Mouse (Mus musculus) forebrain, postnatal 0 days (tissue): Measurements from ENCODE around the gene Ubap2l. TPM values are rescaled to one million over a fixed set of nuclear protein-coding genes. Genes with fewer than 3 reads are reported as not detected.

ENCODE experiments used
- ATAC-seq: fragments of 200-750 bp; cut with Nextera tagmentation; 2 replicates; pipeline ENCODE4 v1.8.0; 2017; ENCODE audit warnings: mild to moderate bottlenecking, moderate library complexity
- DNase-seq: peaks from one replicate; pipeline ENCODE4 v3.0.0-alpha.2; 2015
- H3K27ac ChIP-seq: fragments of 300-500 bp; sonication (generic); 2 replicates; pipeline ENCODE4 v1.5.1; 2014; ENCODE audit warnings: low read depth, mild to moderate bottlenecking, antibody characterized with exemption, low read length, moderate library complexity, mixed read lengths
- H3K27me3 ChIP-seq: fragments of 300-500 bp; sonication (generic); 2 replicates; pipeline ENCODE4 v1.6.1; 2014; ENCODE audit warnings: mild to moderate bottlenecking, low read length, mixed read lengths; ENCODE audit not compliant: insufficient read depth
- H3K36me3 ChIP-seq: fragments of 300-500 bp; sonication (generic); 2 replicates; pipeline ENCODE4 v1.6.1; 2014; ENCODE audit warnings: mild to moderate bottlenecking, moderate library complexity; ENCODE audit not compliant: insufficient read depth
- H3K4me1 ChIP-seq: fragments of 300-500 bp; sonication (generic); 2 replicates; pipeline ENCODE4 v1.6.1; 2014; ENCODE audit warnings: antibody characterized with exemption; ENCODE audit not compliant: insufficient read depth
- H3K4me2 ChIP-seq: fragments of 300-500 bp; sonication (generic); 2 replicates; pipeline ENCODE4 v1.6.1; 2014; ENCODE audit warnings: low read depth, mild to moderate bottlenecking, moderate library complexity
- H3K4me3 ChIP-seq: fragments of 300-500 bp; sonication (generic); 2 replicates; pipeline ENCODE4 v1.5.1; 2014; ENCODE audit warnings: low read depth, low read length, mixed read lengths
- H3K9ac ChIP-seq: fragments of 300-500 bp; sonication (generic); 2 replicates; pipeline ENCODE4 v1.6.1; 2014; ENCODE audit warnings: mild to moderate bottlenecking
- H3K9me3 ChIP-seq: fragments of 300-500 bp; sonication (generic); 2 replicates; pipeline ENCODE4 v1.6.1; 2016; ENCODE audit warnings: low read length
- CTCF ChIP-seq: sonication (generic); IDR thresholded peaks from 2 replicates; pipeline ENCODE4 v1.5.1; 2016; ENCODE audit warnings: antibody characterized with exemption, control low read depth, low read depth
- WGBS: fragments of 180-500 bp; shearing (Covaris S2); extraction: QIAGEN DNeasy Blood & Tissue Kit; methylation state at CpG from one replicate; pipeline ENCODE4 v1.1.7; 2014; 5-methylcytosine and 5-hydroxymethylcytosine counted together
- polyA plus RNA-seq: library from polyadenylated mRNA; unstranded; fragments of >200 nt; fragmentation: Nextera tagmentation; extraction: Ambion mirVana; gene quantifications from 2 replicates; pipeline ENCODE4 v1.2.1, GENCODE M21; 2015
- total RNA-seq: library from RNA; depleted of rRNA; stranded (reverse); fragments of >200 nt; gene quantifications from 2 replicates; pipeline ENCODE4 v1.2.3, GENCODE M21; 2014

Ubap2l gene
- total and polyA plus RNA-seq, 2 experiments from 2014 or later = 103 to 118 TPM

DNA sequence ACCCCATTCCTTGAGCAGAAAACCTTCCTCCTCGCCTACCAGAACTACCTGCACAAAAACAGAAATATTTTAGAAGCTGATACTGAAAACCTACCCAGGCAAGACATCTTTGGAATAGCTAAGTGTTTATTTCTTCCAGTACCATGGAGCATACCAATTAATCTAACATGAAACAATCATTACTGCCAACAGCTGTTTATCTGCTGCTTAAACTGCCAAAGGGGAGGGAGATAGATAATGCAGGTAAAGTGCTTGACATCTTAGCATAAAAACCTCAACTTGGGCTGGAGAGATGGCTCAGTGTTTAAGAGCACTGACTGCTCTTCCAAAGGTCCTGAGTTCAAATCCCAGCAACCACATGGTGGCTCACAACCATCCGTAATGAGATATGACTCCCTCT is 17.8 kb downstream of the Ubap2l start:
- no peak for TF ChIP-seq CTCF
- 91% methylated on average over 2 of the region's 2 CpGs for WGBS
- ATAC-seq = no peak

DNA sequence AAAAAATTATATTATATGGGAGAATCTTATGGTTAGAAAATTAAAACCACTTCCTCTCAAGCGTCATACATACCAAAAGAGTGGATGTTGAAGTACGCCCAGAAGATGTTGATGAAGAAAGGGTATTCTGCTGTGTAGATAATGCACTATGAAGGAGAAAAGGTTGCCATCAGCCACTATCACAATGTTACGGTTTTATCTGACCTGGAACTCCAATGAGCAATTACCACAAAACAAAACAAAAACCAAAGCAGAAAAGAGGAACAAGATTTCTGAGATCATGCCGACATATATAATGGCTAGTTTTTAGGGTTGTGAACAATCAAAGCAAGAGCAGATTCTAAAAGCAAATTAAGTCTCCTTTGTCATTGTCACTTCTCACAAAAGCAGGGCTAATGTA is 35.8 kb downstream of the Ubap2l start:
- no peak for TF ChIP-seq CTCF
- H3K4me2 ChIP-seq = no peak overlapping the region
- H3K9ac ChIP-seq = no peak overlapping the region
- DNase-seq = no peak
- no peaks in the 10 kb centered on the region for H3K27me3 ChIP-seq
- peaks cover 93% of the 10 kb centered on the region for H3K36me3 ChIP-seq
- H3K4me3 ChIP-seq = no peak overlapping the region
- ATAC-seq = no peak
- no peak overlapping the region for H3K27ac ChIP-seq
- H3K9me3 ChIP-seq = no peaks in the 10 kb centered on the region
- no peaks in the 10 kb centered on the region for H3K4me1 ChIP-seq
- 97% methylated on average over 4 of the region's 4 CpGs for WGBS

More for the DNA sequence above, 17.8 kb downstream of the Ubap2l start:
- no peak overlapping the region for H3K4me2 ChIP-seq
- no peak overlapping the region for H3K9ac ChIP-seq
- no peak for DNase-seq
- H3K27me3 ChIP-seq = no peaks in the 10 kb centered on the region
- no peak overlapping the region for H3K4me3 ChIP-seq
- H3K4me1 ChIP-seq = no peaks in the 10 kb centered on the region
- peaks cover 61% of the 10 kb centered on the region for H3K36me3 ChIP-seq
- H3K27ac ChIP-seq = no peak overlapping the region
- H3K9me3 ChIP-seq = no peaks in the 10 kb centered on the region

DNA sequence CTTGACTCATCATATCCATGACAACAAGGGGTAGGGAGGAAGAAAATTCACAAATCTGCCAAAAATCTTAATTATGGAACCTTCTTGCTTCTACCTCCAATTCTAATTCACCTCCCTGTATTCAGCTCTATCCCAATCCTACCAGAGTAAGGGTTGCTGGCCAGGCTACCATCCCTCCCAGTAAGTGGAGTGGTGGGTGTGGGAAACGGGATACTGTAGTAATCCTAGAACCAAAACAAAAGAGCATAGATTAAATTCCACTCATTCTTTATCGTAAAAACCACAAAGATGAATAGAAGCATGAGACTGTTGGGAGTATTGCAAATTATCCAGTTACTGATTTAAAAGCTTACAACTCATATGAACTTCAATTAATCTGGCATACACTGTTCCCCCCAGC is 42.1 kb downstream of the Ubap2l start:
- no peaks in the 10 kb centered on the region for H3K4me1 ChIP-seq
- no peak overlapping the region for H3K9ac ChIP-seq
- no peak overlapping the region for H3K27ac ChIP-seq
- no peak overlapping the region for H3K4me3 ChIP-seq
- DNase-seq (no peak), ATAC-seq (no peak)
- peaks cover 94% of the 10 kb centered on the region for H3K36me3 ChIP-seq
- WGBS = 81% methylated on average over 2 of the region's 2 CpGs
- TF ChIP-seq CTCF = no peak
- H3K9me3 ChIP-seq = no peaks in the 10 kb centered on the region
- no peak overlapping the region for H3K4me2 ChIP-seq
- no peaks in the 10 kb centered on the region for H3K27me3 ChIP-seq

DNA sequence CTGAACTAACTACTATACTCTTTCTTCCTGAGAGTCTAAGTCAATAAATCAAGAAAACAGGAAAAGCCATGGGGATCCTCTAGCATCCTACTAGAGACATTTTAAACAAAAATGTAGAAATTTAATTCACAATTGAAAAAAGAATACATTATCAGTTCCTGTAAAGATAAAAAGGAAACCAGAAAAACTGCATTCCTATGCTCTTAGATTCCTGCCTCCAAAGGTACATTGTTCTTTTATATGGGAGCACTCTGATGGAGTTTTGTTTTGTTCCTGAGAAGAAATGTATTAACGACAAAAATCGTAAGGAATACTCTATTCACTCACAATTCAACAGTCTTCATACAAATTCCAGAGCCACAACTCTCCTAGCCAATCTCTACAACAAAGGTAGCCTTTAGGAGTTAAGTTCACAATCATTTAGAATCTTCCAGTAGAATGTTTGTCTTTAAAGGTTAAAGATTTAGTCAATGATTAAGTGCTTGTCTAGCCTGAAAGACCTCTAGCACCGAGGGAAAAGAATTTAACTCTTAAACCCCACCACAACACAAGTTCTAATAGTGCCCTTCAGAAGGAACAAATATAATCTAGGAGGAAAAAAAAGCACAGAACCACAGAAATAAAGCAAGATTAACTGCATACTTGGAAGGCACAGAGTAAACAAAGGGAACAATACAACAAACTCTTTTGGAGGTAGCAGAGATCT is 48.2 kb downstream of the Ubap2l start:
- H3K27ac ChIP-seq = no peak overlapping the region
- H3K4me2 ChIP-seq = no peak overlapping the region
- H3K9ac ChIP-seq = no peak overlapping the region
- no peak overlapping the region for H3K4me3 ChIP-seq
- no peak for ATAC-seq
- TF ChIP-seq CTCF = no peak
- no peak for DNase-seq
- WGBS = 73% methylated on average over 3 of the region's 3 CpGs
- 0 out of 2 replicates have a peak, but pooled peaks cover 2% of the 10 kb centered on the region for H3K4me1 ChIP-seq
- no peaks in the 10 kb centered on the region for H3K27me3 ChIP-seq
- H3K9me3 ChIP-seq = no peaks in the 10 kb centered on the region
- H3K36me3 ChIP-seq = peaks cover 69% of the 10 kb centered on the region

DNA sequence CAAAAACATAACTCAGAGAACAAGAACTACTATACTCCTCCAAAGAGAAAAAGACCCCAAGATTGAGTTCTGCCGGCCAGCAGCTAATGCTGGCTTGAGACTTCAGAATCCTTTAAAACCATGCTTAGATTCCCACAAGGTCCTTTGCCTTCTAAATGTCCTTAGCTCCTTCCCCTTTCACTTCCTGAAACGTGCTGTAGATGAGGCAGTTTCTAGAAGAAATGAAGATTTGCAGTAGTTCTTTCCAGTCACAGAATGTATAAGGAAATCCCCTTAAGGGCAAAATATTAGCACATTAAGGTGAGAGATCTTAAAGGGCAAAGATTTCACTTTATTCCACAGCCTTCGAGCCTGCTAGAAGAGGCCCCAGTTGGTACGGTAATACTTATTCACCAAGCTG is 52.6 kb downstream of the Ubap2l start:
- no peak overlapping the region for H3K4me2 ChIP-seq
- H3K9me3 ChIP-seq = no peaks in the 10 kb centered on the region
- H3K4me1 ChIP-seq = peaks cover 11% of the 10 kb centered on the region; the same call in 1 of the 2 replicates
- no peak for DNase-seq
- no peak overlapping the region for H3K9ac ChIP-seq
- no peak overlapping the region for H3K4me3 ChIP-seq
- H3K36me3 ChIP-seq = peaks cover 27% of the 10 kb centered on the region
- no peak for ATAC-seq
- no peaks in the 10 kb centered on the region for H3K27me3 ChIP-seq
- H3K27ac ChIP-seq = no peak overlapping the region
- TF ChIP-seq CTCF = no peak
- 89% methylated on average over 4 of the region's 4 CpGs for WGBS

DNA sequence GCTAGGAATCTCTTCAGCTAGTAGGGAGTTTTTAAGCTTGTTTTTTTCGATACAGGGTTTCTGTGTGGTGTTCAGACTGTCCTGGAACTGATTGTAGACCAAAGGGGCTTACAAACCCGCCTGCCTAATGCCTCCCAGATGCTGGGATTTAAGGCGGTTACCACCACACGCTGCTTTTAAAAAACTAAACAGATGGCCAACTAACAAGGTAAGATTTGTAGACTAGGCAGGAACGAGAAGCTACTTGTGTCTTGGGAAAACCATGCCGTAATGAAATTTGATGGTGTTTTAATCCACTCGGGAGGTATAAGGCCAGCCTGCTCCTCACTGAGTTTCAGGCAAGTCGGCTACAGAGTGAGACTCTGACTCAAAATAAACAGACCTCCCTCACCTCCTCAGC is 53.3 kb downstream of the Ubap2l start:
- peaks cover 27% of the 10 kb centered on the region for H3K36me3 ChIP-seq
- H3K9ac ChIP-seq = peak overlapping the region; percentile 78
- no peak for DNase-seq
- H3K27ac ChIP-seq = peak overlapping the region; percentile 92
- TF ChIP-seq CTCF = no peak
- H3K27me3 ChIP-seq = no peaks in the 10 kb centered on the region
- no peaks in the 10 kb centered on the region for H3K9me3 ChIP-seq
- H3K4me3 ChIP-seq = peak overlapping the region; percentile 77
- WGBS = 27% methylated on average over 8 of the region's 8 CpGs
- H3K4me2 ChIP-seq = peak overlapping the region; percentile 62
- peak; percentile 32; the same call in 1 of the 2 replicates for ATAC-seq
- H3K4me1 ChIP-seq = peaks cover 11% of the 10 kb centered on the region; the same call in 1 of the 2 replicates

DNA sequence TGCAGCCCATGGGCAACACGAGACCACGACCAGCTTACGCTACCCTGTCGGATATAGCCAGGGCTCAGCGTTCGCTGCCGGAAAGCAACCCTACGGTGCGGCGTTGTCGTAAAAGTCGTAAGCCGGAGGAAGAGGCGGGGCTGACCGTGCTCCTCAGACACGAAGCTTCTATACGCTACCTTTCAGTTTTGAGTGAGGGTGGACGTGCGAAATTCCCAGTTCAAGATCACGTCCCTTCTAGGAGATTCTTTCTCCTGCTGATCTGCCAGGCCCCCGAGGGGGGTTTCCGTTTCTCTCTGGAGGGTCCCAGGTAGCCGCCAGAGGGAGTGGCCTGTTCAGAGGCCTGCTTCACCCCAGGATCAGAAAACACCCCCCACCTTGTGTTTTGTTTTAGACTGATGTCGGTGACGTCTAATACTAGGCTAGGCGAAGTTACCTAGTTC is 53.8 kb downstream of the Ubap2l start, which contains the start of gene Hax1:
Gene Hax1 (minus strand): TSS at position 169 of the 443 bp plus-strand sequence.
- H3K27ac ChIP-seq = peak within 1 kb of the TSS; percentile 92
- peaks cover 11% of the 10 kb centered on the region; the same call in 1 of the 2 replicates for H3K4me1 ChIP-seq
- TF ChIP-seq CTCF = peak; percentile 28; the same call in 1 of the 2 replicates
- H3K27me3 ChIP-seq = no peaks in the 10 kb centered on the region
- H3K4me3 ChIP-seq = peak within 1 kb of the TSS; percentile 77
- peak within 1 kb of the TSS; percentile 62 for H3K4me2 ChIP-seq
- WGBS = 3% methylated on average over 26 of the region's 26 CpGs
- H3K9ac ChIP-seq = peak within 1 kb of the TSS; percentile 78
- no peaks in the 10 kb centered on the region for H3K9me3 ChIP-seq
- H3K36me3 ChIP-seq = peaks cover 27% of the 10 kb centered on the region
- ATAC-seq (peak; percentile 96), DNase-seq (peak; percentile 97)
